Mouse (Mus musculus) small intestine, adult 2 months (tissue): ENCODE data around the gene Hspa8.

ENCODE experiments used
- CTCF ChIP-seq: fragments of 200-500 bp; IDR thresholded peaks from 2 replicates; pipeline ENCODE4 v1.5.1; 2012; ENCODE audit warnings: low read depth, mild to moderate bottlenecking, control low read depth, inconsistent platforms, low read length, moderate library complexity, mixed read lengths; ENCODE audit not compliant: insufficient replicate concordance, insufficient read length; ENCODE audit errors: extremely low read depth
- POLR2A ChIP-seq: fragments of 200-500 bp; IDR thresholded peaks from 2 replicates; pipeline ENCODE4 v1.6.1; 2012; ENCODE audit warnings: low read depth, mild to moderate bottlenecking, control low read depth, inconsistent platforms, low read length, moderate library complexity

DNA sequence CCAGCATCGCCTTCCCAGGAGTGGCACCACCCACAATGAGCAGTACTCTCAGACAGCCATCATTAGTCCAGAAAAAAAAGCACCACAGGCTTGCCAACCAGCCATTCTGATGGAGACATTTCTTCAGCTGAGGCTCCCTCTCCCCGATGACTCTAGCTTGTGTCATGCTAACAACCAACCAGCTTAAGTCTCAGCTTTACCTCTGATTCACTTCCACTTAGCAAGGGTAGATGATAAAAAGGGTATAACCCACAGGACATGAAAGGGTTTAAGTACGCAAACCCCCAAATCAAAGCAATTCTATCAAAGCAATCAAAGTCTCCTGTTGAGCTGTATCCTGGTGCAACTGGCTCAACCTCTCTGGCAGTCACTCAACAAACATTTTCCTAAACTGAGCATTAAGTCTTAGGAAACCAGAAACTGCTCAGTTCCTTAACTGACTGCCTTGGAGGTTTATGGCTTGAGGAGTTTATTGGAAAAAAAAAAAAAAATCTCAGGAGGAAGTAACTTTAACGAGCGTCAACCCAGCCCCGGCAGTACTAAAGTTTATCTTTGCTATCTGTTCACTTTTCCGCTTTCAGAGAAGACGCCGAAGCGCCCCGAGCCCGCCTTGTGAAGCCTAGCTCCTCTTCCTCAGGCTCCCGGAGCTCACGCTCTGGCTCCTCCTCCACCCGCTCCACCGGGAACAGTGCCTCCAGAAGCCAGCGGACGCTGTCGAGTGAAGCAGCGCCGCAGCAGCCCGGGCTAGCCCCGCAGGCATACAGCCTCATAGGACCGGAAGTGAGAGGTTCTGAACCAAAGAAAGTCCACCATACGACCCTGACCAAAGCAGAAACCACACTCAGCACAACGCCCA lies 18.8 kb upstream of the Hspa8 start:
- TF ChIP-seq POLR2A (peak; percentile 76), CTCF (no peak)
